Mouse (Mus musculus) cortical plate, adult 2 months (tissue): ENCODE data around the gene Shc2.

Source experiments
- CTCF ChIP-seq: fragments of 200-500 bp; IDR thresholded peaks from 2 replicates; pipeline ENCODE4 v1.5.1; 2011; ENCODE audit warnings: mild to moderate bottlenecking, control low read depth, low read length; ENCODE audit not compliant: insufficient read depth; ENCODE audit errors: extremely low read depth
- POLR2A ChIP-seq: fragments of 200-500 bp; IDR thresholded peaks from 2 replicates; pipeline ENCODE4 v1.6.1; 2011; ENCODE audit warnings: mild to moderate bottlenecking, low read length, control low read depth; ENCODE audit not compliant: insufficient read depth; ENCODE audit errors: extremely low read depth

GRCm38 (mm10) chr10:79682551-79682915, 44.8 kb upstream of the Shc2 start:
- TF ChIP-seq POLR2A (no peak), CTCF (no peak)
